Mouse (Mus musculus): ENCODE measurements around the gene Gale. TPM values are rescaled to one million over a fixed set of nuclear protein-coding genes. Genes with fewer than 3 reads are reported as not detected.

Gale gene
- polyA plus RNA-seq, 1 experiment from 2014 or later = 44.1 TPM

DNA sequence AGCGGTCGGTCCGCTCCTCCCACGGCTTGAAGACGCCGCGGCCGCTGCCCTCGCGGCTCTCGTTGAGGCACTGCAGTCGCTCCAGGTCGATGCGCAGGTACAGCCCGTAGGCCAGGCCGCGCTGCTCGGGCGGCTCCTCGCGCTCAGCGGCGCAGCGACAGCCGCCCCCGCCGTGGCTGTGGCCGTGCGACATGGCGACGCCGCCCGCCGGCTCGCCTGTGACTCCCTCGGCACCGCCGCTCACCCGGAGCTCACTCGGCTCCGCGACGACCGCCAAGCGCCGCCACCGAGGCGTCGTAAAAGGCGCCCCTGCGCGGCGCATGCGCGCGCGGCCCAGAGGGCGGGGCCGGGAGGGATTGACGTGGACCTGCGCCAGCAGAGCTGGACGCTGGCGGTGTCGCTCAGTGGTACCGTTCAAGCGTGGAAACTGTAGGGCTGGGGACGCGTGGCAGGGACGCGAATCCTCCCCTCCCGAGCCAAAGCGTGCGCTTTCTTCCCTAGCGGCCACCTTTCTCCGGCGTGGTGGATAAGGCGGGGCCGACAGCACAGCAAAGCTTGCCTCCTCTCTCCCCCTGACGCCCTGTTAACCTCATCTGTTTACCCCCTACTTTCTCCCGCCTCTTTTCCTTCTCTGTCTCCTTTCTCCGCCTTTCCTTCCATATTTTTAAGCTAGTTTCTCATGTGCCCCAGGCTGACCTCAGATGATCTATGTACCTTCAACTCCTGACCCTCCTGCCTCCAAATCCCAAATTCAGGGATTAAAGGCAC, 23.6 kb downstream of the Gale start, which contains the start of gene Pithd1:
TSS of gene Pithd1 (minus strand) at position 322 of the 768 bp plus-strand sequence.
- H3K27ac ChIP-seq (ENCODE audit: low read length) = peak within 1 kb of the TSS; percentile 84
- no peaks in the 10 kb centered on the region for H3K9me3 ChIP-seq (ENCODE audit: control insufficient read depth, low read length)
- H3K4me3 ChIP-seq (replicated peaks; ENCODE audit: low read length) = peak within 1 kb of the TSS; percentile 85
- peaks cover 6% of the 10 kb centered on the region for H3K36me3 ChIP-seq (ENCODE audit: control insufficient read depth, insufficient read depth)
- H3K4me2 ChIP-seq (ENCODE audit: low read length) = peak within 1 kb of the TSS; percentile 98
- H3K27me3 ChIP-seq (replicated peaks; ENCODE audit: control insufficient read depth, insufficient read depth, low read length) = no peaks in the 10 kb centered on the region
- WGBS = under 1% methylated on average over 80 of the region's 81 CpGs
- peak; percentile 91 for ATAC-seq
- peak within 1 kb of the TSS; percentile 82 for H3K9ac ChIP-seq (replicated peaks; ENCODE audit: low read depth, low read length)
- peaks cover 16% of the 10 kb centered on the region for H3K4me1 ChIP-seq (replicated peaks; ENCODE audit: control insufficient read depth, insufficient read depth, low read length)

DNA sequence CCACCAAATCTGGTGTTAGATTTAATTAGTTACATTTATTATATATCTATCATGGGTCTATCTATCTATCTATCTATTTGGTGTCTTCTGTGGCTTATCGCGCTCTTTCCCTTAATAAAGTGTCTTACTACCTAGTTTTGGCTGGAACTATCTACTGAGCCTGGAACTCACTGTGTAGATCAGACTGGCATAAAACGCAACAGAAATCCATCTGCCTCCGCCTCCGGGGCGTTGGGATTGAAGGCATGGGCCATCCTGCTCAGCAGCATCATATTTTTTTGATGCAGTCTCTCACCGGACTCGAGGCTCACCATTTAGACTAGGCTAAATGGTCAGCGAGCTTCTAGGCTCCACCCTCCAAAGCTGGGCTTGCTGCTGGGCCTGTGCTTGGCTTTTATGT, 24.2 kb downstream of the Gale start:
- no peak for ATAC-seq
- H3K27ac ChIP-seq (ENCODE audit: low read length) = peak overlapping the region; percentile 84
- 65% methylated on average over 9 of the region's 9 CpGs for WGBS

DNA sequence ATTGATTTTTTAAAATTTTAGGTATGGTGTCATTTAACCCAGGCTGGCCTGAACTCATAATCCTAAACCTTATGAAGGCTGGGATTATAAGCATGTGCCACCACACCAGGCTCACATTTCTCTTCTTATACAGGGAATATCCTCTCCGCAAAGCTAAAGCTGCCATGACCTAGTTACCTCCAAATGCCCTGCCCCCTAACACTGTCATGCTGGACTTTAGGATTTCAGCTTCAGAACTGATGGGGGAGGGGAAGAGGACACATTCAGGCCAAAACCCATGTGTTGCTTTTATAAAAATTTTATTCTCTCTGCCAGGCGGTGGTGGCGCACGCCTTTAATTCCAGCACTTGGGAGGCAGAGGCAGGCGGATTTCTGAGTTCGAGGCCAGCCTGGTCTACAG, 30.4 kb downstream of the Gale start:
- H3K36me3 ChIP-seq (ENCODE audit: control insufficient read depth, insufficient read depth) = no peaks in the 10 kb centered on the region
- H3K4me3 ChIP-seq (replicated peaks; ENCODE audit: low read length) = no peak overlapping the region
- no peak overlapping the region for H3K9ac ChIP-seq (replicated peaks; ENCODE audit: low read depth, low read length)
- H3K9me3 ChIP-seq (ENCODE audit: control insufficient read depth, low read length) = peaks cover 5% of the 10 kb centered on the region
- no peak for ATAC-seq
- H3K27ac ChIP-seq (ENCODE audit: low read length) = no peak overlapping the region
- no peaks in the 10 kb centered on the region for H3K27me3 ChIP-seq (replicated peaks; ENCODE audit: control insufficient read depth, insufficient read depth, low read length)
- 95% methylated on average over 6 of the region's 6 CpGs for WGBS
- no peak overlapping the region for H3K4me2 ChIP-seq (ENCODE audit: low read length)
- no peaks in the 10 kb centered on the region for H3K4me1 ChIP-seq (replicated peaks; ENCODE audit: control insufficient read depth, insufficient read depth, low read length)

More for the DNA sequence above, 24.2 kb downstream of the Gale start:
- Histone ChIP-seq H3K27me3 (replicated peaks; ENCODE audit: control insufficient read depth, insufficient read depth, low read length) (no peaks in the 10 kb centered on the region), H3K9me3 (ENCODE audit: control insufficient read depth, low read length) (no peaks in the 10 kb centered on the region), H3K9ac (replicated peaks; ENCODE audit: low read depth, low read length) (peak overlapping the region; percentile 82), H3K4me3 (replicated peaks; ENCODE audit: low read length) (peak overlapping the region; percentile 85), H3K4me1 (replicated peaks; ENCODE audit: control insufficient read depth, insufficient read depth, low read length) (peaks cover 16% of the 10 kb centered on the region), H3K4me2 (ENCODE audit: low read length) (peak overlapping the region; percentile 98), H3K36me3 (ENCODE audit: control insufficient read depth, insufficient read depth) (peaks cover 6% of the 10 kb centered on the region)

DNA sequence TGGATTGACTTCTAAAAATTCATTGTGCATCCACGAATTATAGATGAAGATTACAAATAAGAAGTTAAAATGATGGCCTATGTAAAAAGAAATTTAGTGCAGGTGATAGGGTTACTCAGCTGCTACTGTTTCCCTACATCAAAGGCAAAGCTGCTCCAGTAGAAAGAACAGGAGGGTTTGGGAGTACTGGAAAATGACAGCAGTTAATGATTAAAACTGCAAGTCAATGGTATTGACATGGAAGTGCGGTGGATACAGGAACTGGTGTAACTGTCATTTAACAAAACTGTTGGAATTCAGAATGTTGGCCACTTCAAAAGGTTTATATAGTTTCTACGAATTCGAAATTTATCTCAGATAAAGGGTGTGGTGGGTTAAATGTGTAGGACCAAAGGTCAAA, 31.6 kb downstream of the Gale start:
- no peak for ATAC-seq
- Histone ChIP-seq H3K4me2 (ENCODE audit: low read length) (no peak overlapping the region), H3K27me3 (replicated peaks; ENCODE audit: control insufficient read depth, insufficient read depth, low read length) (no peaks in the 10 kb centered on the region), H3K9me3 (ENCODE audit: control insufficient read depth, low read length) (peaks cover 5% of the 10 kb centered on the region), H3K9ac (replicated peaks; ENCODE audit: low read depth, low read length) (no peak overlapping the region), H3K36me3 (ENCODE audit: control insufficient read depth, insufficient read depth) (no peaks in the 10 kb centered on the region), H3K27ac (ENCODE audit: low read length) (no peak overlapping the region), H3K4me3 (replicated peaks; ENCODE audit: low read length) (no peak overlapping the region), H3K4me1 (replicated peaks; ENCODE audit: control insufficient read depth, insufficient read depth, low read length) (no peaks in the 10 kb centered on the region)
- WGBS = 86% methylated on average over 4 of the region's 4 CpGs

DNA sequence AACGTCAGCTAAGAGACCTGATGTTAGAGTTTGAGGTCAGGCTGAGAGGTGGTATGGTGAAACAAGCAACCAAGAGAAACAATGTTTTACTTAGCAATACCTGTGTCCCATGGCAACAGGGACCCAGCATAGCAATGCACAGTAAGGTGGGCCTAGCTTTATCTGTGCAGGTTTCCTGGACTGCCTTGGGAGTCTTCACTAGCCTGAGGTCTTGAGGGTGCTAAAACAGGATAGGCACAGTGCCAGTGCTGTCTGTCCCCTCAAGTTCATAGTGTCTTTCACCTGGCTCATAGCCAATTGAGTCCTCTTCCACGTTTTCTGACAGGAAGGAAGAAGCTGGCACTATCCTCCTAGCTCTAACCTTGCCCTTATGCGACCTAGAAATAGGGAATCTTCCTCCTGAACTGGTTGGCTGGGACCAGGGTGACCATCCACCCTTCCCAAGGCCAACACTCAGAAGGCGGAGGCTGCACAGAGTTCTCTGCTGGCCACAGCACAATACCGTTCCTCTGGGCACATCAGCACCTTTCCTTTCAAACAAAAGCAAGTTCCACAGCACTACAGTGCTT, 40.7 kb downstream of the Gale start:
- Histone ChIP-seq H3K9me3 (ENCODE audit: control insufficient read depth, low read length) (no peaks in the 10 kb centered on the region), H3K36me3 (ENCODE audit: control insufficient read depth, insufficient read depth) (peaks cover 48% of the 10 kb centered on the region), H3K9ac (replicated peaks; ENCODE audit: low read depth, low read length) (no peak overlapping the region), H3K27me3 (replicated peaks; ENCODE audit: control insufficient read depth, insufficient read depth, low read length) (no peaks in the 10 kb centered on the region), H3K4me2 (ENCODE audit: low read length) (no peak overlapping the region), H3K27ac (ENCODE audit: low read length) (no peak overlapping the region), H3K4me3 (replicated peaks; ENCODE audit: low read length) (no peak overlapping the region), H3K4me1 (replicated peaks; ENCODE audit: control insufficient read depth, insufficient read depth, low read length) (no peaks in the 10 kb centered on the region)
- no peak for ATAC-seq
- WGBS = 88% methylated on average over 5 of the region's 5 CpGs

DNA sequence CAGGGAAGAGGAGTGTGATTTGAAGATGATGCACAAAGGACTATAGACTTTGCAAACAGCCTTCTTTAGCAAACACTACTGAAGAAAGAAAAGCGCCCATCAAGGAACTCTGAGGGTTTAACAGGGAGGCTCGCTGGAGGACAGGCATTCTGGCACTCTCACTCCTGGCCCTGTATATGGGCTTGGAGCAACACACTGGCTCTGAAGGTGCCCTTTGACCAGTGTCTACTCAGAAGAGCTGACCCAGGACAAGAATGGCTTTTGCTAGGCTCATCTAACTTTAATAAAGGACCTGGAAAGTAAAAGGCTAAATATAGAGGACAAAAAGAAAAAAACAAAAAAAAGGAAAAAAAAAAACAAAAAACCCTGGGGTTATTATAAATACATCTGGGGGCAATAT, 41.4 kb downstream of the Gale start:
- Histone ChIP-seq H3K4me1 (replicated peaks; ENCODE audit: control insufficient read depth, insufficient read depth, low read length) (no peaks in the 10 kb centered on the region), H3K27me3 (replicated peaks; ENCODE audit: control insufficient read depth, insufficient read depth, low read length) (no peaks in the 10 kb centered on the region), H3K36me3 (ENCODE audit: control insufficient read depth, insufficient read depth) (peaks cover 55% of the 10 kb centered on the region), H3K9ac (replicated peaks; ENCODE audit: low read depth, low read length) (no peak overlapping the region), H3K4me2 (ENCODE audit: low read length) (no peak overlapping the region), H3K9me3 (ENCODE audit: control insufficient read depth, low read length) (no peaks in the 10 kb centered on the region), H3K27ac (ENCODE audit: low read length) (no peak overlapping the region), H3K4me3 (replicated peaks; ENCODE audit: low read length) (no peak overlapping the region)
- whole genome bisulfite sequencing = 91% methylated on average over 2 of the region's 2 CpGs
- no peak for ATAC-seq

DNA sequence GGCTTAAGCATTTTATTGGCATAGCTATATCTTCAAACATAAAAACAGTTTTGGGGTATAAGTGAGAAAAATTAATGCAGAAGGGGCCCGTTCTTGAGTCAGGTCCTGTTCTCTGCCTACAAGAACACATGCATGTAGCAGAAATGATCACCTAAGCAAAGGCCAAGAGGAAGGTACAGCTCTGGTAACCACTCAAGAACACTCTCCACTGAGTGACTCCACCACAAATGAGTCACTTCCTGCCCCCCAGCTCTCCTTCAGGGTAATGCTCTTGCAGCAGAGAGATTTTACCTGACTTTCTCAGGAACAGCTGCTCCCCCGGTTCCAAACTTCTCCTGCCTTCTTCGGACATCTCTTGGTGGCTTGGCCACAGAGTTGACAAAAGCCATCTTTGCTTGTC, 43.3 kb downstream of the Gale start:
- ATAC-seq = no peak
- Histone ChIP-seq H3K4me2 (ENCODE audit: low read length) (no peak overlapping the region), H3K9ac (replicated peaks; ENCODE audit: low read depth, low read length) (no peak overlapping the region), H3K27ac (ENCODE audit: low read length) (no peak overlapping the region), H3K4me1 (replicated peaks; ENCODE audit: control insufficient read depth, insufficient read depth, low read length) (no peaks in the 10 kb centered on the region), H3K9me3 (ENCODE audit: control insufficient read depth, low read length) (no peaks in the 10 kb centered on the region), H3K27me3 (replicated peaks; ENCODE audit: control insufficient read depth, insufficient read depth, low read length) (no peaks in the 10 kb centered on the region), H3K36me3 (ENCODE audit: control insufficient read depth, insufficient read depth) (peaks cover 71% of the 10 kb centered on the region), H3K4me3 (replicated peaks; ENCODE audit: low read length) (no peak overlapping the region)
- WGBS = 98% methylated on average over 3 of the region's 3 CpGs

DNA sequence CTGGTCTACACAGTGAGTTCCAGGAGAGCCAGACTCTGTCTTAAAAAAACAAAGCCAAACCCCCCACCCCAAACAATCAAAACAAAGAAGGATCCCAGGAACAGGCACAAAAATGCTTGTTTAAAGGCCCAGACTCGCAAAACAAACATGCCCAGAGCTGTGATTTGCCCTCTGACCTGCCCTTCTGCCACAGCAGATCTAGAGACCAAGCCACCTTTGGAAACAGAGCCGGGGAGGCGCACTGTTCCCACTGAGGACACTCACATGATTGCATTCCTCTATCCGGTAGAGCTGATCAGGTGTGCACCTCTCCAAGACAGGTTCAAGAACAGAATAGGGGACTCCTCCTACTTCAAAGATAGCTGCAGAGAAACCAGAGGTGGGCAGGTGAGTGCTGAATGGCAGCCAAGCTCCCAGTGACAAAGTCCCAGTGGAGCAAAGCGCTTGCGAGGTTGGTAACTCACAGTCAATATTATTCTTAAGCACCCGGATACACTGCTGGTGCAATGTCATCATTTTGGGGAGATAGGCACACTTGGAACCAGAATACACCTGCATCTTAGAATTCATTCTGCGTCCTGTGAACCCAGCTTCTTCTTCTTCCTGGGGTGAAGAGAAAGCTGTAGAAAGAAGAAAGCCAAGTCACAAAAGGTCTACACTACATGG, 45.4 kb downstream of the Gale start:
- H3K4me2 ChIP-seq (ENCODE audit: low read length) = no peak overlapping the region
- ATAC-seq = no peak

DNA sequence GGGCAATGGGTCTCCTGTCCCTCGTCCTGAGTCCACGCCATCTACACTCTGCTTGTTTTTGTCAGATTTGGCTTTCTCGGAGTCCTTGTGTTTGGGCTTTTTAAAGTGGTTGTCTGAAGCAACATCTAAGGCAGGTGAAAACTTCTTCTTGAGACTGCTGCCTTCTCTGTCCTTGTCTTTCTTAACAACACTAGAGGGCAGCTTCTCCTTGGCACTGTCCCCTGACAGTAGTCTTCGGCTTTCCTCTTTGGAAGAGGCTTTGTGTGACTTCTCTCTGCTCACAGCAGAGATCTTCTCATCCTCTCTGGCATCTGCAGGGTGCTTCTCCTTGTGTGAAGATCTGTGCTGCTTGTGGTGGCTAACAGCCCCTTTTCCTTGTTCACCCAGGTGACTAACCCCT, 47.1 kb downstream of the Gale start:
- no peak overlapping the region for H3K4me2 ChIP-seq (ENCODE audit: low read length)
- WGBS = 91% methylated on average over 4 of the region's 4 CpGs
- no peak overlapping the region for H3K27ac ChIP-seq (ENCODE audit: low read length)
- no peaks in the 10 kb centered on the region for H3K27me3 ChIP-seq (replicated peaks; ENCODE audit: control insufficient read depth, insufficient read depth, low read length)
- ATAC-seq = no peak
- no peak overlapping the region for H3K4me3 ChIP-seq (replicated peaks; ENCODE audit: low read length)
- H3K4me1 ChIP-seq (replicated peaks; ENCODE audit: control insufficient read depth, insufficient read depth, low read length) = no peaks in the 10 kb centered on the region
- H3K36me3 ChIP-seq (ENCODE audit: control insufficient read depth, insufficient read depth) = peaks cover 51% of the 10 kb centered on the region
- no peak overlapping the region for H3K9ac ChIP-seq (replicated peaks; ENCODE audit: low read depth, low read length)
- no peaks in the 10 kb centered on the region for H3K9me3 ChIP-seq (ENCODE audit: control insufficient read depth, low read length)

More for the DNA sequence above, 45.4 kb downstream of the Gale start:
- no peaks in the 10 kb centered on the region for H3K4me1 ChIP-seq (replicated peaks; ENCODE audit: control insufficient read depth, insufficient read depth, low read length)
- no peak overlapping the region for H3K27ac ChIP-seq (ENCODE audit: low read length)
- H3K27me3 ChIP-seq (replicated peaks; ENCODE audit: control insufficient read depth, insufficient read depth, low read length) = no peaks in the 10 kb centered on the region
- no peak overlapping the region for H3K4me3 ChIP-seq (replicated peaks; ENCODE audit: low read length)
- peaks cover 60% of the 10 kb centered on the region for H3K36me3 ChIP-seq (ENCODE audit: control insufficient read depth, insufficient read depth)
- no peaks in the 10 kb centered on the region for H3K9me3 ChIP-seq (ENCODE audit: control insufficient read depth, low read length)
- WGBS = 91% methylated on average over 8 of the region's 8 CpGs
- no peak overlapping the region for H3K9ac ChIP-seq (replicated peaks; ENCODE audit: low read depth, low read length)
